10 mouse cellular contexts compared by ENCODE assay signal in genomic region chr13:110534320-110534764, GRCm38 (mm10).
DNase-seq lines count a peak whose midpoint lies in the region; ATAC-seq lines count a peak whose summit lies in the region.
"Had no signal": no experiment of that assay in that cellular context is flagged by ENCODE, and none has a peak within 500 bp of the region (broad histone marks: within the 10 kb centered on the region; RNA-seq: fewer than 3 reads in every experiment).

No protein-coding gene starts in this region.

- H3K9me3 ChIP-seq in midbrain, embryonic 11.5 days (ENCODE audit: control insufficient read depth, low read length): no peaks in the 10 kb centered on the region
- no peaks in the 10 kb centered on the region for H3K9me3 ChIP-seq in midbrain, embryonic 15.5 days
- H3K9me3 ChIP-seq: forebrain, embryonic 15.5 days had no signal

- H3K27me3 ChIP-seq in midbrain, embryonic 11.5 days (ENCODE audit: control insufficient read depth, insufficient read depth, low read length): no peaks in the 10 kb centered on the region
- no peaks in the 10 kb centered on the region for H3K27me3 ChIP-seq in midbrain, embryonic 15.5 days (replicated peaks)
- H3K27me3 ChIP-seq: forebrain, embryonic 15.5 days had no signal

- intact Hi-C loops in heart, postnatal 10 days (cut with DNase I): loop anchor here (2.0 kb wide), 1 partner anchor 138 kb away; no protein-coding TSS in a partner anchor

- H3K4me2 ChIP-seq in midbrain, embryonic 11.5 days: peak overlapping the region; percentile 6; the same call in 1 of the 2 replicates
- H3K4me2 ChIP-seq in midbrain, embryonic 15.5 days: no peak overlapping the region
- H3K4me2 ChIP-seq: forebrain, embryonic 15.5 days had no signal

- no peak overlapping the region for H3K9ac ChIP-seq in midbrain, embryonic 11.5 days (ENCODE audit: low read length)
- H3K9ac ChIP-seq in midbrain, embryonic 15.5 days: no peak overlapping the region
- H3K9ac ChIP-seq: forebrain, embryonic 15.5 days had no signal

- peak; percentile 66; the same call in 1 of the 2 replicates for ATAC-seq in midbrain, embryonic 11.5 days (ENCODE audit: low FRiP score)
- no peak for ATAC-seq in midbrain, embryonic 15.5 days (replicated peaks)
- ATAC-seq: forebrain, embryonic 15.5 days had no signal

- WGBS in midbrain, embryonic 11.5 days: 19% methylated on average over 7 of the region's 7 CpGs
- WGBS in midbrain, embryonic 15.5 days: 20% methylated on average over 7 of the region's 7 CpGs

- peak; percentile 38 to 71 for DNase-seq in adrenal gland, adult (ENCODE audit: inconsistent age in 2 of 2, low spot score in 1 of 2)
- no peak for DNase-seq in adrenal gland, postnatal 25 days
- no peak for DNase-seq in midbrain, embryonic 11.5 days (ENCODE audit: low spot score, missing footprints)
- peak; percentile 53 to 59 for DNase-seq in heart, postnatal 10 days
- peak; percentile 30 to 51 for DNase-seq in lung, postnatal 4 days
- DNase-seq in right cerebral cortex, postnatal 14 days: no peak
- DNase-seq in right cerebral cortex, postnatal 4 days: no peak
- DNase-seq: right cerebral cortex, adult 18-20 months had no signal

- H3K4me1 ChIP-seq in midbrain, embryonic 11.5 days (ENCODE audit: control insufficient read depth, insufficient read depth, low read length): peaks cover 9% of the 10 kb centered on the region
- peaks cover 5% of the 10 kb centered on the region; the same call in 1 of the 2 replicates for H3K4me1 ChIP-seq in midbrain, embryonic 15.5 days
- H3K4me1 ChIP-seq: forebrain, embryonic 15.5 days had no signal

- no peak overlapping the region for H3K4me3 ChIP-seq in midbrain, embryonic 11.5 days (ENCODE audit: low read depth, low read length)
- H3K4me3 ChIP-seq in midbrain, embryonic 15.5 days: no peak overlapping the region
- H3K4me3 ChIP-seq: forebrain, embryonic 15.5 days had no signal

- no peaks in the 10 kb centered on the region for H3K36me3 ChIP-seq in midbrain, embryonic 11.5 days (ENCODE audit: control insufficient read depth, insufficient read depth, low read length)
- H3K36me3 ChIP-seq in midbrain, embryonic 15.5 days (replicated peaks): no peaks in the 10 kb centered on the region
- H3K36me3 ChIP-seq: forebrain, embryonic 15.5 days had no signal

- H3K27ac ChIP-seq in midbrain, embryonic 11.5 days (ENCODE audit: low read depth, low read length): no peak overlapping the region; the same call in 1 of the 2 replicates
- H3K27ac ChIP-seq in midbrain, embryonic 15.5 days: no peak overlapping the region
- H3K27ac ChIP-seq: forebrain, embryonic 15.5 days had no signal

Comparison
In these comparisons a context has a peak if more than half of its experiments do, and no peak if none do; other contexts are left out.
1. DNase-seq: peak in adrenal gland, adult (2 of 2), heart, postnatal 10 days (2 of 2) and lung, postnatal 4 days (2 of 2); none in adrenal gland, postnatal 25 days (single experiment), midbrain, embryonic 11.5 days (single experiment), right cerebral cortex, postnatal 14 days (single experiment) and right cerebral cortex, postnatal 4 days (single experiment).